Comparison of ENCODE assay signal across 25 mouse cellular contexts in genomic region chr9:103626156-103626555, GRCm38 (mm10).
A peak's percentile ranks its signal among the peaks of the same experiment; 100 is the strongest.
DNase-seq lines count a peak whose midpoint lies in the region; ATAC-seq and TF ChIP-seq lines count a peak whose summit lies in the region.
"Had no signal": no experiment of that assay in that cellular context is flagged by ENCODE, and none has a peak within 500 bp of the region (broad histone marks: within the 10 kb centered on the region; RNA-seq: fewer than 3 reads in every experiment).

No protein-coding gene starts in this region.

- ATAC-seq in CD4-positive, CD25-positive, alpha-beta regulatory T cell, adult 4 months = no peak
- ATAC-seq: forebrain, embryonic 15.5 days; hindbrain, postnatal 0 days; inflammation-experienced regulatory T-cells, adult 6 months; intestine, embryonic 16.5 days had no signal

- H3K27ac ChIP-seq in layer of hippocampus, adult 2 months = peak overlapping the region; percentile 74
- H3K27ac ChIP-seq: embryonic facial prominence, embryonic 10.5 days; embryonic facial prominence, embryonic 13.5 days; forebrain, embryonic 12.5 days; forebrain, embryonic 15.5 days; heart, embryonic 13.5 days; hindbrain, embryonic 14.5 days; hindbrain, postnatal 0 days had no signal

- no peak overlapping the region for H3K4me3 ChIP-seq in layer of hippocampus, adult 2 months
- H3K4me3 ChIP-seq: embryonic facial prominence, embryonic 10.5 days; embryonic facial prominence, embryonic 13.5 days; erythroblast, embryonic 14.5 days; forebrain, embryonic 12.5 days; forebrain, embryonic 15.5 days; heart, embryonic 13.5 days had no signal

- DNase-seq in cerebellum, adult 9-11 months = peak; percentile 43
- DNase-seq in cerebellum, postnatal 14 days = no peak
- DNase-seq in layer of hippocampus, adult 11-12 months (ENCODE audit: low spot score) = peak; percentile 38
- no peak for DNase-seq in layer of hippocampus, adult 9-10 months (ENCODE audit: low spot score)
- peak; percentile 30 to 37 for DNase-seq in layer of hippocampus, adult 2 months (ENCODE audit: low spot score in 2 of 2)
- DNase-seq: adrenal gland, adult 2 months; adrenal gland, postnatal 14 days; cerebellum, adult 18-20 months; cerebellum, adult 9-10 months; cerebellum, postnatal 36 days; embryo, embryonic 11 days; gastrocnemius, postnatal 25 days; heart, postnatal 14 days; heart, postnatal 4 days had no signal

- no peak for TF ChIP-seq CTCF in layer of hippocampus, adult 2 months (conservative IDR thresholded peaks at IDR 0.05)

Comparison
In these comparisons a context has a peak if more than half of its experiments do, and no peak if none do; other contexts are left out.
1. DNase-seq: peak in cerebellum, adult 9-11 months (single experiment), layer of hippocampus, adult 11-12 months (single experiment) and layer of hippocampus, adult 2 months (2 of 2); none in cerebellum, postnatal 14 days (0 of 2) and layer of hippocampus, adult 9-10 months (single experiment).